Mouse (Mus musculus): ENCODE measurements around the gene Nhlrc3. TPM values are rescaled to one million over a fixed set of nuclear protein-coding genes. Genes with fewer than 3 reads are reported as not detected.

Nhlrc3 gene
- polyA plus RNA-seq, 1 experiment from 2014 or later: 11.6 TPM

- H3K27ac ChIP-seq: no peak overlapping the region
- WGBS: 98% methylated on average over 5 of the region's 5 CpGs
- H3K9me3 ChIP-seq: no peaks in the 10 kb centered on the region
- no peak overlapping the region for H3K4me3 ChIP-seq
- no peak overlapping the region for H3K9ac ChIP-seq
- no peak overlapping the region for H3K4me2 ChIP-seq
- H3K36me3 ChIP-seq (replicated peaks): peaks cover 46% of the 10 kb centered on the region
- H3K27me3 ChIP-seq (replicated peaks): no peaks in the 10 kb centered on the region
- H3K4me1 ChIP-seq: peaks cover 16% of the 10 kb centered on the region
- no peak for ATAC-seq (replicated peaks)
Observed at GRCm38 (mm10) chr3:53472061-53472460, 8.9 kb upstream of the Nhlrc3 start.

GRCm38 (mm10) chr3:53469650-53470049, 6.5 kb upstream of the Nhlrc3 start:
- Histone ChIP-seq H3K27ac (no peak overlapping the region), H3K9me3 (no peaks in the 10 kb centered on the region), H3K4me3 (no peak overlapping the region), H3K4me2 (no peak overlapping the region), H3K36me3 (replicated peaks) (peaks cover 37% of the 10 kb centered on the region), H3K4me1 (peaks cover 39% of the 10 kb centered on the region), H3K27me3 (replicated peaks) (no peaks in the 10 kb centered on the region), H3K9ac (no peak overlapping the region)
- no peak for ATAC-seq (replicated peaks)
- WGBS: 90% methylated on average over 5 of the region's 5 CpGs

GRCm38 (mm10) chr3:53467356-53467755, 4.2 kb upstream of the Nhlrc3 start:
- H3K4me1 ChIP-seq: peaks cover 48% of the 10 kb centered on the region
- no peaks in the 10 kb centered on the region for H3K27me3 ChIP-seq (replicated peaks)
- H3K27ac ChIP-seq: no peak overlapping the region
- H3K4me2 ChIP-seq: 0 out of 2 replicates have a peak overlapping the region, but pooled peaks have one; percentile 84
- no peaks in the 10 kb centered on the region for H3K9me3 ChIP-seq
- no peak for ATAC-seq (replicated peaks)
- peaks cover 15% of the 10 kb centered on the region for H3K36me3 ChIP-seq (replicated peaks)
- H3K4me3 ChIP-seq: no peak overlapping the region
- WGBS: 89% methylated on average over 5 of the region's 5 CpGs
- H3K9ac ChIP-seq: no peak overlapping the region

GRCm38 (mm10) chr3:53466481-53466880, 3.3 kb upstream of the Nhlrc3 start:
- 59% methylated on average over 9 of the region's 9 CpGs for WGBS
- Histone ChIP-seq H3K4me1 (peaks cover 54% of the 10 kb centered on the region), H3K4me2 (peak overlapping the region; percentile 84), H3K27ac (no peak overlapping the region), H3K27me3 (replicated peaks) (no peaks in the 10 kb centered on the region), H3K9ac (peak overlapping the region; percentile 32; the same call in 1 of the 2 replicates), H3K9me3 (no peaks in the 10 kb centered on the region), H3K4me3 (peak overlapping the region; percentile 75; the same call in 1 of the 2 replicates), H3K36me3 (replicated peaks) (peaks cover 8% of the 10 kb centered on the region)
- no peak for ATAC-seq (replicated peaks)

GRCm38 (mm10) chr3:53465330-53465729, 2.2 kb upstream of the Nhlrc3 start:
- H3K4me3 ChIP-seq: peak overlapping the region; percentile 75
- WGBS: 65% methylated on average over 6 of the region's 6 CpGs
- H3K9me3 ChIP-seq: no peaks in the 10 kb centered on the region
- H3K9ac ChIP-seq: no peak overlapping the region
- H3K36me3 ChIP-seq (replicated peaks): no peaks in the 10 kb centered on the region
- H3K4me2 ChIP-seq: peak overlapping the region; percentile 84
- no peak for ATAC-seq (replicated peaks)
- H3K27ac ChIP-seq: no peak overlapping the region
- peaks cover 55% of the 10 kb centered on the region for H3K4me1 ChIP-seq
- no peaks in the 10 kb centered on the region for H3K27me3 ChIP-seq (replicated peaks)

- H3K36me3 ChIP-seq (replicated peaks): 0 out of 2 replicates have a peak, but pooled peaks cover 2% of the 10 kb centered on the region
- peak overlapping the region; percentile 93 for H3K27ac ChIP-seq
- peak overlapping the region; percentile 90 for H3K9ac ChIP-seq
- no peaks in the 10 kb centered on the region for H3K27me3 ChIP-seq (replicated peaks)
- H3K4me3 ChIP-seq: peak overlapping the region; percentile 75
- peak overlapping the region; percentile 84 for H3K4me2 ChIP-seq
- ATAC-seq (replicated peaks): no peak
- WGBS: under 1% methylated on average over 20 of the region's 20 CpGs
- peaks cover 54% of the 10 kb centered on the region for H3K4me1 ChIP-seq
- no peaks in the 10 kb centered on the region for H3K9me3 ChIP-seq
Observed at GRCm38 (mm10) chr3:53464146-53464698, 1.1 kb upstream of the Nhlrc3 start.

- H3K4me1 ChIP-seq: peaks cover 49% of the 10 kb centered on the region
- no peaks in the 10 kb centered on the region for H3K9me3 ChIP-seq
- peak overlapping the region; percentile 84 for H3K4me2 ChIP-seq
Observed at GRCm38 (mm10) chr3:53463765-53464114, 608 bp upstream of the Nhlrc3 start.

GRCm38 (mm10) chr3:53462701-53463045, 459 bp downstream of the Nhlrc3 start:
- no peak for ATAC-seq (replicated peaks)
- Histone ChIP-seq H3K36me3 (replicated peaks) (peaks cover 9% of the 10 kb centered on the region; the same call in 1 of the 2 replicates), H3K27me3 (replicated peaks) (no peaks in the 10 kb centered on the region), H3K27ac (peak overlapping the region; percentile 87), H3K9ac (peak overlapping the region; percentile 90), H3K9me3 (no peaks in the 10 kb centered on the region), H3K4me3 (peak overlapping the region; percentile 75), H3K4me1 (peaks cover 45% of the 10 kb centered on the region), H3K4me2 (peak overlapping the region; percentile 84)
- whole genome bisulfite sequencing: 6% methylated on average over 9 of the region's 9 CpGs

More at GRCm38 (mm10) chr3:53463765-53464114, 608 bp upstream of the Nhlrc3 start:
- Histone ChIP-seq H3K9ac (peak overlapping the region; percentile 90), H3K27ac (peak overlapping the region; percentile 93), H3K4me3 (peak overlapping the region; percentile 75), H3K36me3 (replicated peaks) (0 out of 2 replicates have a peak, but pooled peaks cover 2% of the 10 kb centered on the region), H3K27me3 (replicated peaks) (no peaks in the 10 kb centered on the region)
- WGBS: under 1% methylated on average over 35 of the region's 35 CpGs
- ATAC-seq (replicated peaks): peak; percentile 81

- ATAC-seq (replicated peaks): no peak
Observed at GRCm38 (mm10) chr3:53460106-53460505, 3.0 kb downstream of the Nhlrc3 start.

GRCm38 (mm10) chr3:53457750-53458149, 5.4 kb downstream of the Nhlrc3 start:
- no peak for ATAC-seq (replicated peaks)
- no peak overlapping the region for H3K4me2 ChIP-seq
- H3K9ac ChIP-seq: no peak overlapping the region
- peaks cover 45% of the 10 kb centered on the region; the same call in 1 of the 2 replicates for H3K36me3 ChIP-seq (replicated peaks)
- WGBS: 82% methylated on average over 5 of the region's 5 CpGs
- no peaks in the 10 kb centered on the region for H3K27me3 ChIP-seq (replicated peaks)
- H3K4me1 ChIP-seq: peaks cover 12% of the 10 kb centered on the region
- no peak overlapping the region for H3K27ac ChIP-seq
- H3K9me3 ChIP-seq: no peaks in the 10 kb centered on the region
- H3K4me3 ChIP-seq: no peak overlapping the region

More at GRCm38 (mm10) chr3:53460106-53460505, 3.0 kb downstream of the Nhlrc3 start:
- Histone ChIP-seq H3K4me3 (no peak overlapping the region), H3K4me1 (peaks cover 20% of the 10 kb centered on the region), H3K9ac (no peak overlapping the region), H3K36me3 (replicated peaks) (peaks cover 31% of the 10 kb centered on the region; the same call in 1 of the 2 replicates), H3K9me3 (no peaks in the 10 kb centered on the region), H3K27me3 (replicated peaks) (no peaks in the 10 kb centered on the region), H3K27ac (no peak overlapping the region), H3K4me2 (no peak overlapping the region)
- 93% methylated on average over 9 of the region's 9 CpGs for WGBS

GRCm38 (mm10) chr3:53454984-53455383, 8.1 kb downstream of the Nhlrc3 start:
- H3K4me2 ChIP-seq: no peak overlapping the region

GRCm38 (mm10) chr3:53454561-53454960, 8.6 kb downstream of the Nhlrc3 start:
- Histone ChIP-seq H3K4me2 (no peak overlapping the region), H3K36me3 (replicated peaks) (peaks cover 66% of the 10 kb centered on the region), H3K4me3 (no peak overlapping the region), H3K9me3 (no peaks in the 10 kb centered on the region), H3K9ac (no peak overlapping the region), H3K27me3 (replicated peaks) (no peaks in the 10 kb centered on the region), H3K4me1 (no peaks in the 10 kb centered on the region), H3K27ac (no peak overlapping the region)
- 94% methylated on average over 6 of the region's 6 CpGs for WGBS
- ATAC-seq (replicated peaks): no peak

More at GRCm38 (mm10) chr3:53454984-53455383, 8.1 kb downstream of the Nhlrc3 start:
- H3K36me3 ChIP-seq (replicated peaks): peaks cover 63% of the 10 kb centered on the region
- 87% methylated on average over 7 of the region's 7 CpGs for WGBS
- H3K27ac ChIP-seq: no peak overlapping the region
- no peak overlapping the region for H3K4me3 ChIP-seq
- H3K27me3 ChIP-seq (replicated peaks): no peaks in the 10 kb centered on the region
- H3K9ac ChIP-seq: no peak overlapping the region
- H3K9me3 ChIP-seq: no peaks in the 10 kb centered on the region
- no peaks in the 10 kb centered on the region for H3K4me1 ChIP-seq
- ATAC-seq (replicated peaks): no peak

- ATAC-seq (replicated peaks): no peak
- 96% methylated on average over 6 of the region's 6 CpGs for WGBS
Observed at GRCm38 (mm10) chr3:53454005-53454404, 9.1 kb downstream of the Nhlrc3 start.

More at GRCm38 (mm10) chr3:53454005-53454404, 9.1 kb downstream of the Nhlrc3 start:
- Histone ChIP-seq H3K27me3 (replicated peaks) (no peaks in the 10 kb centered on the region), H3K36me3 (replicated peaks) (peaks cover 66% of the 10 kb centered on the region), H3K27ac (no peak overlapping the region), H3K4me3 (no peak overlapping the region), H3K9ac (no peak overlapping the region), H3K4me1 (no peaks in the 10 kb centered on the region), H3K9me3 (no peaks in the 10 kb centered on the region), H3K4me2 (no peak overlapping the region)

Data from midbrain, embryonic 15.5 days (tissue).